Mouse (Mus musculus) liver, adult 2 months (tissue): ENCODE data around the gene Pcolce2. TPM values are rescaled to one million over a fixed set of nuclear protein-coding genes. Genes with fewer than 3 reads are reported as not detected.

Experiments
- DNase-seq: peaks from one replicate; pipeline ENCODE4 v3.0.0-alpha.2; 2011; ENCODE audit warnings: low read depth, low spot score; ENCODE audit errors: extremely low read depth
- H3K27ac ChIP-seq: fragments of 200-500 bp; replicated peaks from 2 replicates; pipeline ENCODE4 v1.5.1; 2012; ENCODE audit warnings: low read depth, mild to moderate bottlenecking, control low read depth, inconsistent platforms, low read length; ENCODE audit not compliant: insufficient read depth
- H3K27me3 ChIP-seq: fragments of 200-500 bp; 2 replicates; pipeline ENCODE4 v1.6.1; 2012; ENCODE audit warnings: mild to moderate bottlenecking, moderate library complexity, low read length, inconsistent platforms; ENCODE audit not compliant: control insufficient read depth, insufficient read depth
- H3K36me3 ChIP-seq: fragments of 200-500 bp; 2 replicates; pipeline ENCODE4 v1.6.1; 2012; ENCODE audit warnings: low read length, inconsistent platforms; ENCODE audit not compliant: control insufficient read depth, insufficient read depth
- H3K4me1 ChIP-seq: fragments of 200-500 bp; 2 replicates; pipeline ENCODE4 v1.6.1; 2011; ENCODE audit warnings: low read length; ENCODE audit not compliant: control insufficient read depth, insufficient read depth
- H3K4me3 ChIP-seq: fragments of 200-500 bp; 2 replicates; pipeline ENCODE4 v1.5.1; 2011; ENCODE audit warnings: low read depth, mild to moderate bottlenecking, control low read depth, low read length, moderate library complexity; ENCODE audit not compliant: insufficient read depth
- H3K79me2 ChIP-seq: fragments of 200-500 bp; 2 replicates; pipeline ENCODE4 v1.6.1; 2012; ENCODE audit warnings: inconsistent platforms, mild to moderate bottlenecking, low read length, moderate library complexity; ENCODE audit not compliant: control insufficient read depth, insufficient read depth
- H3K9ac ChIP-seq: fragments of 200-500 bp; 2 replicates; pipeline ENCODE4 v1.6.1; 2012; ENCODE audit warnings: low read depth, mild to moderate bottlenecking, control low read depth, inconsistent platforms, low read length
- CTCF ChIP-seq: fragments of 200-500 bp; IDR thresholded peaks from 2 replicates; pipeline ENCODE4 v1.5.1; 2011; ENCODE audit warnings: low read depth, low read length, control low read depth
- POLR2A ChIP-seq: fragments of 200-500 bp; IDR thresholded peaks from 2 replicates; pipeline ENCODE4 v1.6.1; 2011; ENCODE audit warnings: low read length, control low read depth; ENCODE audit not compliant: insufficient read depth; ENCODE audit errors: extremely low read depth
- WGBS: fragments of 180-500 bp; shearing (Covaris S2); methylation state at CpG from one replicate; pipeline ENCODE4 v1.1.7; 2018; 5-methylcytosine and 5-hydroxymethylcytosine counted together
- polyA plus RNA-seq: library from polyadenylated mRNA; depleted of rRNA; stranded (reverse); fragments of >200 nt; gene quantifications from 2 replicates; pipeline ENCODE4 v1.2.3, GENCODE M21; 2012
- total RNA-seq: library from RNA; depleted of rRNA; stranded (reverse); fragments of >200 nt; gene quantifications from 2 replicates; pipeline ENCODE4 v1.2.3, GENCODE M21; 2014

Gene Pcolce2
- total and polyA plus RNA-seq, 2 experiments: 0.27 to 1.3 TPM

DNA sequence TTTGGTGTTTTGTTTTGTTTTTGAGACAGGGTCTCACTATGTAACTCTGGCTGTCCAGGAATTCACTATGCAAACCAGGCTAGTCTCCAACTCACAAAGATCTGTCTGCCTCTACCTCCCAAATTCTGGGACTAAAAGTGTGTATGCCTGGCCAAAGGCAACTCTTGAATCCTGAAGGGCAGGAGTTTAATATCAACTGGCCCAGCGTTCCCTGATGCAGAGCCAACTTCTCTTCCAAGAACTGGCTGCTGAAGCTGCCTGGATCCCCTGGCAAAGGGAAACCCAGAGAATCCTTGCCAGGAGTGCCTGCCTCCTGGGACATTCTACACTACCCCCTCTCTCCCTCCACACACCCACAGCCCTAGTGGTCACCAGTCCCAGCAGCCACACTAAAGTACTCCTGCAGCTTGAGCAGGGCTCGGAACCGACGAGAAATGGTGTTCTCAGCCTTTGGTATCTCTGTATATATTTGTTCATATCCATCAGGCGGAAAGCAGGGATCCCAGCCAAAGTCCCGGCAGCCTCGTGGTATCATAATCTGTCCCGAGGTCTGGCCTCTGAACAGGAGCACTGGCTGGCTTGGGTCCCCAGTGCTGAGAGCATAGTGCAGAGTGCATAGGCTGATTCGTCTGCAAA lies 37.8 kb downstream of the Pcolce2 start:
- peak overlapping the region; percentile 41; the same call in 1 of the 2 replicates for H3K9ac ChIP-seq
- no peaks in the 10 kb centered on the region for H3K36me3 ChIP-seq
- WGBS: 13% methylated on average over 9 of the region's 9 CpGs
- peak overlapping the region; percentile 67 for H3K27ac ChIP-seq
- peak; percentile 90 for DNase-seq
- peaks cover 9% of the 10 kb centered on the region for H3K4me1 ChIP-seq
- H3K27me3 ChIP-seq: no peaks in the 10 kb centered on the region
- H3K79me2 ChIP-seq: no peaks in the 10 kb centered on the region
- TF ChIP-seq POLR2A (no peak), CTCF (no peak)
- no peak overlapping the region; the same call in 1 of the 2 replicates for H3K4me3 ChIP-seq

DNA sequence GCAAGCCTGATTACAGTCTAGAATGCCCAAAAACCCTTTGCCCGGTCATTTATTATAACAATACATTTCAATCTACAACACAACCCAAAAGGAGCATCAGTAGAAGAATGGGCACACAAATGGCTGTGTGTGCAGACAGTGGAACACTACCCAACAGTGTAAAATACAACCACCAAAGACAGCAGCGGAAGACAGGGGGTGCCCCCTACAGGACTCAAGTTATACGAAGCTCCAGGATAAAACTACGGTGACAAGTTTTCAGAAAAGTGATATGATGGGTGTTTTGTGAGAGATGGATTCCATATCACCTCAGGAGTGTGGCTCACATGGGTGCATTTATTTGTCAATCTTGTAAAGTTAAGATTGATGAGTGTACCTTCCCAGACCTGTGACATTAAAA lies 38.6 kb downstream of the Pcolce2 start:
- no peak for DNase-seq
- no peak overlapping the region for H3K9ac ChIP-seq
- H3K36me3 ChIP-seq: no peaks in the 10 kb centered on the region
- H3K4me1 ChIP-seq: peaks cover 9% of the 10 kb centered on the region
- 96% methylated on average over 4 of the region's 4 CpGs for WGBS
- no peak for TF ChIP-seq CTCF
- no peak for TF ChIP-seq POLR2A
- H3K27me3 ChIP-seq: no peaks in the 10 kb centered on the region
- no peak overlapping the region for H3K4me3 ChIP-seq
- no peaks in the 10 kb centered on the region for H3K79me2 ChIP-seq
- H3K27ac ChIP-seq: no peak overlapping the region

DNA sequence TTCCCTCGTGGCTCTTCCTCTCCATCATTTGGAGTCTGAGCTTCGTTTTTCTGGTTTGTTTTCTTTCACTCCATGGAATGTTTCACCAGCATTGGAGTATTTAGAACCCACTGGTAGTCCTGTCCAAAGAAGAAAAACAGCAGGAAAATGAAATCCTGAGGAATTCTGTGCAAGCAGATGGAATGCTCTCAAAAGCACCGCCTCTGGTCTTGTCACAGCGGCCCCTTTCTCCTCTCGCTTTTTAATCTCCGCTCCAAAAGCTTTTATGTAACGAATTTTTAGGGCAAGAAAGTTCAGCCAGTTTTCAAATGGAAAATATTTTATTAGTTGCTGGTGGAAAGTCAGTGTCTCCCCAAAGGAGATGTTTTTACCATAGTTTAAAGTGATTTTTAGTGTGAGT lies 42.6 kb downstream of the Pcolce2 start:
- 77% methylated on average over 7 of the region's 7 CpGs for WGBS
- no peak for DNase-seq
- Histone ChIP-seq H3K79me2 (no peaks in the 10 kb centered on the region), H3K27me3 (no peaks in the 10 kb centered on the region), H3K36me3 (no peaks in the 10 kb centered on the region), H3K4me3 (no peak overlapping the region), H3K4me1 (peaks cover 6% of the 10 kb centered on the region), H3K9ac (no peak overlapping the region), H3K27ac (no peak overlapping the region)
- TF ChIP-seq POLR2A (no peak), CTCF (no peak)

DNA sequence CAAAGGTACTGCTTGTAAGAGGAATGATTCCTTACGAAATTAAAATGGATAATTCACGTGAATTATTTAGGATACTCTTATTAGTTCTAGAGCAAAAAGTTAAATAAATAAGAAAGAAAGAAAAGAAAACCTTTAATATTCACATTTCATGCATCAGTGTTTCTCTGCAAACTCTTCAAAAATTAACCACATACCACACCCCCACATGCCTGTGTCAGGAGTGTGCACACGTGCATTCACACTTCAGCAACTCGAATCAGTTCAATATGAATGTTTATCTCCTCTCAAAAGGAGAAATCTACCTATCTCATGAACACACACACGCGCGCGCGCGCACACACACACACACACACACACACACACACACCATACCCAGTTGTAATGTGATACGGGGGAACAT lies 43.3 kb downstream of the Pcolce2 start:
- Histone ChIP-seq H3K4me3 (no peak overlapping the region), H3K27me3 (no peaks in the 10 kb centered on the region), H3K9ac (no peak overlapping the region), H3K79me2 (no peaks in the 10 kb centered on the region), H3K27ac (no peak overlapping the region), H3K36me3 (no peaks in the 10 kb centered on the region), H3K4me1 (peaks cover 3% of the 10 kb centered on the region)
- WGBS: 86% methylated on average over 11 of the region's 11 CpGs
- TF ChIP-seq CTCF: no peak
- DNase-seq: no peak

DNA sequence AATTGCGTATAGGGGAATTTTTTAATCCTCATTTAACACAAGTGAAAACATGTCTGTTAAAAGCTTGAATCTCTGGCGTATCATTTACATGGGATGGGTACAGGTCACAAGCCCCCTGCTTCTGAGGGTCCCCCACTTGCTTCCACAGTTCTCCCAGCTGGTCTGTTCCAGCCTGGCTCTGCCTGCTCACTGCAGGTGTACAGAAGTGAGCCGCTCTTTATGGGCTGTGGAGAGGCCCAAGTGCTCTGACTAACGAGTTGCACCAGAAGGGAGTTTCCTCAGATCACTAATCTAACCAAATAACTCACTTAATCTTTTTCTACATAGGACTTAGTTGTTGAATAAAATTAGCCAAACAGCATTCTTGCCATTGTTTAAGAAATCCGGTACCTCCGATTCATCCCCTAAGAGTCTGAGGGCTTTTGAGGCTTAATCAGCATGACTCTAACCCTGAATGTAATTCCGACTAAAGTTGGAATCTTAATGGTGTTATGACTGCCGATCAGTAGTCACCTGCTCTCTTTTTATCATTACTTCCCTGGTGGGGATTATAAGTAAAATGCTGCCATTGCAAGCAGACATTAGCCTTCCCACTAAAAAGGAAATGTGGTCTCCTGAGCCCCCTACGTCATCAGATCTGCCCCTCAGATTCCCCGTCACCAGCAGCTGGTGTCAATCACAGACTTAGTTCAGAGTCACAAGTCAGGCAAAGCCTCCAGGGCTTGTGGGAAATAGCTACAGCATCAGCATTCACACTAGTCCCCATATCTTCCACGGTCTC lies 48.4 kb downstream of the Pcolce2 start:
- Histone ChIP-seq H3K27ac (no peak overlapping the region), H3K4me1 (no peaks in the 10 kb centered on the region), H3K27me3 (no peaks in the 10 kb centered on the region), H3K4me3 (no peak overlapping the region), H3K36me3 (no peaks in the 10 kb centered on the region), H3K9ac (no peak overlapping the region), H3K79me2 (no peaks in the 10 kb centered on the region)
- WGBS: 91% methylated on average over 11 of the region's 11 CpGs
- TF ChIP-seq CTCF (no peak), POLR2A (no peak)
- no peak for DNase-seq

DNA sequence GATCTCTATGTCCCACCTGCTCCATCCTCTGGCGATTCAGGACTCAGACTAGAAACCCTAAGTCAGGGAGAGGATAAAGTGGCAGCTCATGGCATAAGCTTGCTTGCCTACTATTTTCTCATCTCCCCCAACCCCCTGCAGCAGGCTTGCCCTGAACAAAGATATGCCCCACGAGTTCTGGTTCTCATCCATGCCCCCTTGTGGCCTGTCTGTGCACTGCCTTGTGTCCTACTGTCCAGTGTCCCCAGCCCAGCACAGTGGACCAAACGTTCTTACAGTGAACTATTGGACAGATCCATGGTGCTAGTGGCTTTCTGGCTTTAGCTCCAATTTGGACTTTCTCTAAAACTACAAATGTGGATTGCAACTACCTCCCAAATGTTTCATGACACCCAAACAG lies 50.7 kb downstream of the Pcolce2 start:
- no peaks in the 10 kb centered on the region for H3K4me1 ChIP-seq
- no peak overlapping the region for H3K27ac ChIP-seq
- DNase-seq: peak; percentile 33
- no peaks in the 10 kb centered on the region for H3K36me3 ChIP-seq
- H3K4me3 ChIP-seq: no peak overlapping the region
- no peaks in the 10 kb centered on the region for H3K27me3 ChIP-seq
- no peaks in the 10 kb centered on the region for H3K79me2 ChIP-seq
- WGBS: 39% methylated on average over 3 of the region's 3 CpGs
- peak; percentile 90 for TF ChIP-seq CTCF
- no peak for TF ChIP-seq POLR2A
- no peak overlapping the region for H3K9ac ChIP-seq
